Mouse (Mus musculus) megakaryocyte, embryonic 14.5 days (primary cell): Measurements from ENCODE around the gene Hmga1b. TPM values are rescaled to one million over a fixed set of nuclear protein-coding genes. Genes with fewer than 3 reads are reported as not detected.

Source experiments
- H3K27me3 ChIP-seq: replicated peaks from 2 replicates; pipeline ENCODE3; 2012; ENCODE audit warnings: inconsistent platforms
- H3K36me3 ChIP-seq: replicated peaks from 2 replicates; pipeline ENCODE3; 2012; ENCODE audit warnings: low read length, inconsistent platforms, mixed read lengths
- H3K4me1 ChIP-seq: 2 replicates; pipeline ENCODE4 v1.6.1; 2012; ENCODE audit warnings: inconsistent platforms
- H3K4me3 ChIP-seq: replicated peaks from 2 replicates; pipeline ENCODE3; 2012; ENCODE audit warnings: moderate library complexity, mild to moderate bottlenecking, inconsistent platforms
- H3K9me3 ChIP-seq: 2 replicates; pipeline ENCODE4 v1.6.1; 2012; ENCODE audit warnings: inconsistent platforms
- FLI1 ChIP-seq: IDR thresholded peaks from 2 replicates; pipeline ENCODE4 v1.6.1; 2012; ENCODE audit warnings: low read length, inconsistent platforms, mixed read lengths
- GATA1 ChIP-seq: IDR thresholded peaks from 3 replicates; pipeline ENCODE4 v1.6.1; 2012; ENCODE audit warnings: mixed read lengths, low read length, inconsistent platforms, borderline replicate concordance
- polyA plus RNA-seq: library from polyadenylated mRNA; stranded (reverse); fragments of >175 nt; gene quantifications from 2 replicates; pipeline ENCODE4 v1.2.3, GENCODE M21; 2012; ENCODE audit warnings: low replicate concordance; ENCODE audit not compliant: insufficient read depth

Gene Hmga1b
- polyA plus RNA-seq, 1 experiment: 1,141 TPM

- Histone ChIP-seq H3K27me3 (no peaks in the 10 kb centered on the region), H3K9me3 (no peaks in the 10 kb centered on the region), H3K4me3 (no peak overlapping the region), H3K36me3 (peaks cover 88% of the 10 kb centered on the region), H3K4me1 (peaks cover 46% of the 10 kb centered on the region)
- TF ChIP-seq FLI1: no peak
These were observed 26.8 kb downstream of the Hmga1b start for GRCm38 (mm10) chr11:120789355-120789754.

GRCm38 (mm10) chr11:120789810-120790209, 27.2 kb downstream of the Hmga1b start:
- H3K9me3 ChIP-seq: no peaks in the 10 kb centered on the region
- peaks cover 48% of the 10 kb centered on the region for H3K4me1 ChIP-seq
- H3K27me3 ChIP-seq: no peaks in the 10 kb centered on the region
- no peak overlapping the region for H3K4me3 ChIP-seq
- peaks cover 92% of the 10 kb centered on the region for H3K36me3 ChIP-seq
- TF ChIP-seq GATA1: no peak
- no peak for TF ChIP-seq FLI1

- H3K36me3 ChIP-seq: peaks cover 71% of the 10 kb centered on the region
- peaks cover 47% of the 10 kb centered on the region for H3K4me1 ChIP-seq
- TF ChIP-seq FLI1 (no peak), GATA1 (no peak)
These were observed 30.1 kb downstream of the Hmga1b start for GRCm38 (mm10) chr11:120792652-120793051.

GRCm38 (mm10) chr11:120795756-120796613, 33.4 kb downstream of the Hmga1b start, which contains the start of gene Dus1l:
TSS of gene Dus1l (minus strand) at chr11:120796403.
- Histone ChIP-seq H3K27me3 (no peaks in the 10 kb centered on the region), H3K4me3 (peak within 1 kb of the TSS; percentile 99), H3K36me3 (peaks cover 40% of the 10 kb centered on the region), H3K9me3 (no peaks in the 10 kb centered on the region), H3K4me1 (peaks cover 74% of the 10 kb centered on the region)
- TF ChIP-seq GATA1 (no peak), FLI1 (peak; percentile 73; the same call in 1 of the 2 replicates)

More at GRCm38 (mm10) chr11:120792652-120793051, 30.1 kb downstream of the Hmga1b start:
- Histone ChIP-seq H3K27me3 (no peaks in the 10 kb centered on the region), H3K4me3 (no peak overlapping the region), H3K9me3 (no peaks in the 10 kb centered on the region)

- no peaks in the 10 kb centered on the region for H3K9me3 ChIP-seq
- TF ChIP-seq GATA1 (no peak), FLI1 (no peak)
- no peaks in the 10 kb centered on the region for H3K27me3 ChIP-seq
- H3K36me3 ChIP-seq: peaks cover 34% of the 10 kb centered on the region
- peak overlapping the region; percentile 99 for H3K4me3 ChIP-seq
- peaks cover 78% of the 10 kb centered on the region for H3K4me1 ChIP-seq
These were observed 34.0 kb downstream of the Hmga1b start for GRCm38 (mm10) chr11:120796614-120796946.

GRCm38 (mm10) chr11:120798244-120798643, 35.6 kb downstream of the Hmga1b start:
- H3K9me3 ChIP-seq: no peaks in the 10 kb centered on the region

GRCm38 (mm10) chr11:120799316-120799890, 36.8 kb downstream of the Hmga1b start:
- peak overlapping the region; percentile 82 for H3K4me3 ChIP-seq
- TF ChIP-seq FLI1 (no peak), GATA1 (no peak)
- peaks cover 59% of the 10 kb centered on the region for H3K4me1 ChIP-seq
- H3K9me3 ChIP-seq: no peaks in the 10 kb centered on the region
- no peaks in the 10 kb centered on the region for H3K27me3 ChIP-seq
- H3K36me3 ChIP-seq: peaks cover 6% of the 10 kb centered on the region

More at GRCm38 (mm10) chr11:120798244-120798643, 35.6 kb downstream of the Hmga1b start:
- Histone ChIP-seq H3K36me3 (peaks cover 17% of the 10 kb centered on the region), H3K27me3 (no peaks in the 10 kb centered on the region), H3K4me3 (peak overlapping the region; percentile 62), H3K4me1 (peaks cover 71% of the 10 kb centered on the region)
- TF ChIP-seq FLI1: no peak
- no peak for TF ChIP-seq GATA1

- Histone ChIP-seq H3K4me3 (peak overlapping the region; percentile 82), H3K4me1 (peaks cover 51% of the 10 kb centered on the region), H3K27me3 (no peaks in the 10 kb centered on the region), H3K9me3 (no peaks in the 10 kb centered on the region), H3K36me3 (peaks cover 7% of the 10 kb centered on the region)
- TF ChIP-seq GATA1 (no peak), FLI1 (no peak)
These were observed 37.7 kb downstream of the Hmga1b start for GRCm38 (mm10) chr11:120800061-120800904.

- Histone ChIP-seq H3K36me3 (peaks cover 47% of the 10 kb centered on the region), H3K4me1 (peaks cover 27% of the 10 kb centered on the region), H3K9me3 (no peaks in the 10 kb centered on the region), H3K27me3 (no peaks in the 10 kb centered on the region), H3K4me3 (no peak overlapping the region)
- no peak for TF ChIP-seq GATA1
These were observed 41.7 kb downstream of the Hmga1b start for GRCm38 (mm10) chr11:120804274-120804673.
